Mouse (Mus musculus) ES-E14 (cell line): ENCODE results near the gene Gm10964. TPM values are rescaled to one million over a fixed set of nuclear protein-coding genes. Genes with fewer than 3 reads are reported as not detected.

Experiments
- DNase-seq: peaks from one replicate; pipeline ENCODE4 v3.0.0-alpha.2; 2013; ENCODE audit warnings: low read depth, low spot score
- H3K27ac ChIP-seq: 2 replicates; pipeline ENCODE4 v1.5.1; 2012; ENCODE audit warnings: low read depth, mild to moderate bottlenecking, low read length, moderate library complexity, mixed read lengths; ENCODE audit not compliant: poor library complexity, insufficient read depth, severe bottlenecking
- H3K36me3 ChIP-seq: 2 replicates; pipeline ENCODE4 v1.6.1; 2012; ENCODE audit warnings: mild to moderate bottlenecking, low read length, moderate library complexity, mixed read lengths; ENCODE audit not compliant: control insufficient read depth, poor library complexity, insufficient read depth, severe bottlenecking
- H3K4me1 ChIP-seq, 2 experiments: fragments of 150-350 bp in 1 of 2; sonication (generic) in 1 of 2; 2 replicates each; pipeline ENCODE4 v1.6.1; 2012; ENCODE audit warnings: low read length in 2 of 2, mild to moderate bottlenecking in 1 of 2, mixed read lengths in 1 of 2; ENCODE audit not compliant: control insufficient read depth in 2 of 2, insufficient read depth in 2 of 2, poor library complexity in 1 of 2
- H3K4me3 ChIP-seq, 2 experiments: fragments of 150-350 bp in 1 of 2; sonication (generic) in 1 of 2; 2 replicates each; pipeline ENCODE4 v1.5.1; 2012; ENCODE audit warnings: low read length in 2 of 2, low read depth in 1 of 2, mild to moderate bottlenecking in 1 of 2, mixed read lengths in 1 of 2; ENCODE audit not compliant: insufficient read depth in 1 of 2, poor library complexity in 1 of 2, severe bottlenecking in 1 of 2
- H3K9ac ChIP-seq: 2 replicates; pipeline ENCODE4 v1.6.1; 2012; ENCODE audit warnings: low read depth, mild to moderate bottlenecking, low read length, mixed read lengths; ENCODE audit not compliant: poor library complexity, insufficient read depth, severe bottlenecking
- H3K9me3 ChIP-seq: fragments of 150-350 bp; sonication (generic); 2 replicates; pipeline ENCODE4 v1.6.1; 2012; ENCODE audit warnings: low read depth, mild to moderate bottlenecking, low read length; ENCODE audit not compliant: control insufficient read depth, insufficient read depth
- CHD2 ChIP-seq: IDR thresholded peaks from 2 replicates; pipeline ENCODE4 v1.6.1; 2014; ENCODE audit warnings: mild to moderate bottlenecking, low read depth, low read length, inconsistent platforms
- HCFC1 ChIP-seq: IDR thresholded peaks from 2 replicates; pipeline ENCODE4 v1.6.1; 2012; ENCODE audit warnings: low read length, inconsistent platforms, borderline replicate concordance; ENCODE audit not compliant: insufficient read depth
- MAFK ChIP-seq: IDR thresholded peaks from 2 replicates; pipeline ENCODE4 v1.6.1; 2014; ENCODE audit warnings: mild to moderate bottlenecking, low read depth, low read length, inconsistent platforms; ENCODE audit not compliant: insufficient read depth
- ZC3H11A ChIP-seq: IDR thresholded peaks from 2 replicates; pipeline ENCODE4 v1.6.1; 2012; ENCODE audit warnings: low read depth, mild to moderate bottlenecking, inconsistent platforms, low read length, borderline replicate concordance
- ZNF384 ChIP-seq: IDR thresholded peaks from 2 replicates; pipeline ENCODE4 v1.6.1; 2012; ENCODE audit warnings: low read depth, low read length, inconsistent platforms
- in situ Hi-C, 2 experiments: fragments of 600-800 bp; cut with MboI; formaldehyde crosslinking; loops; one replicate each; pipeline ENCODE4 v1.15.1; 2025; ENCODE audit warnings: low sequenced_read_pairs in 2 of 2, inconsistent platforms in 1 of 2; ENCODE audit not compliant: unreplicated experiment in 2 of 2
- total RNA-seq: library from RNA; depleted of rRNA; stranded (reverse); fragments of 300-350 nt; gene quantifications from 2 replicates; pipeline ENCODE4 v1.2.3, GENCODE M21; 2012

The Gm10964 gene
- total RNA-seq, 1 experiment: not detected

GRCm38 (mm10) chr3:103733176-103733575 is 6.0 kb upstream of the Gm10964 start:
- TF ChIP-seq ZC3H11A: no peak
- TF ChIP-seq ZNF384: no peak
- no peak for TF ChIP-seq MAFK
- no peak for TF ChIP-seq HCFC1
- TF ChIP-seq CHD2: no peak
- peaks cover 3 to 13% of the 10 kb centered on the region in 2 experiments; a peak in 1 of 4 replicates for H3K4me1 ChIP-seq
- H3K9ac ChIP-seq: no peak overlapping the region
- no peak overlapping the region for H3K4me3 ChIP-seq
- H3K36me3 ChIP-seq: no peaks in the 10 kb centered on the region; the same call in 1 of the 2 replicates
- no peak overlapping the region for H3K27ac ChIP-seq
- in situ Hi-C loops: no loop called here
- no peak for DNase-seq
- H3K9me3 ChIP-seq: no peaks in the 10 kb centered on the region

- DNase-seq: no peak
- in situ Hi-C loops: no loop called here
- Histone ChIP-seq H3K4me1 (peaks cover 3 to 13% of the 10 kb centered on the region in 2 experiments; a peak in 1 of 4 replicates), H3K9me3 (no peaks in the 10 kb centered on the region), H3K36me3 (no peaks in the 10 kb centered on the region; the same call in 1 of the 2 replicates), H3K27ac (no peak overlapping the region), H3K9ac (no peak overlapping the region), H3K4me3 (no peak overlapping the region)
- no peak for TF ChIP-seq HCFC1
- no peak for TF ChIP-seq ZC3H11A
- TF ChIP-seq ZNF384: no peak
- TF ChIP-seq MAFK: no peak
- TF ChIP-seq CHD2: no peak
Observed at GRCm38 (mm10) chr3:103733799-103734695, 5.1 kb upstream of the Gm10964 start.

- TF ChIP-seq MAFK: no peak
- TF ChIP-seq ZC3H11A: no peak
- TF ChIP-seq CHD2: no peak
- no peak for TF ChIP-seq ZNF384
- no peak for DNase-seq
- no peak overlapping the region for H3K27ac ChIP-seq
- in situ Hi-C loops: loop anchor here in 1 of 2 experiments (5.0 kb wide), 1 partner anchor 103 kb away; no protein-coding TSS in a partner anchor
- H3K36me3 ChIP-seq: no peaks in the 10 kb centered on the region; the same call in 1 of the 2 replicates
- no peak overlapping the region for H3K4me3 ChIP-seq
- peaks cover 3 to 13% of the 10 kb centered on the region in 2 experiments; a peak in 1 of 4 replicates for H3K4me1 ChIP-seq
- no peaks in the 10 kb centered on the region for H3K9me3 ChIP-seq
- no peak overlapping the region for H3K9ac ChIP-seq
Observed at GRCm38 (mm10) chr3:103734696-103735519, 4.3 kb upstream of the Gm10964 start.

GRCm38 (mm10) chr3:103735776-103736600 is 3.2 kb upstream of the Gm10964 start:
- no peak overlapping the region for H3K4me3 ChIP-seq
- no peak overlapping the region for H3K9ac ChIP-seq
- H3K9me3 ChIP-seq: no peaks in the 10 kb centered on the region
- no peaks in the 10 kb centered on the region; the same call in 1 of the 2 replicates for H3K36me3 ChIP-seq
- in situ Hi-C loops: loop anchor here in 1 of 2 experiments (5.0 kb wide), 1 partner anchor 104 kb away; no protein-coding TSS in a partner anchor
- DNase-seq: no peak
- TF ChIP-seq CHD2 (no peak), ZC3H11A (no peak), ZNF384 (no peak), HCFC1 (no peak), MAFK (no peak)
- peaks cover 3 to 13% of the 10 kb centered on the region in 2 experiments; a peak in 1 of 4 replicates for H3K4me1 ChIP-seq
- no peak overlapping the region for H3K27ac ChIP-seq
